Mouse (Mus musculus) heart, embryonic 10.5 days (tissue): ENCODE data around the gene Rhbdl3. TPM values are rescaled to one million over a fixed set of nuclear protein-coding genes. Genes with fewer than 3 reads are reported as not detected.
A peak's percentile ranks its signal among the peaks of the same experiment; 100 is the strongest.

ENCODE experiments used
- DNase-seq: peaks from one replicate; pipeline ENCODE4 v3.0.0-alpha.2; 2017; ENCODE audit warnings: low spot score
- H3K27ac ChIP-seq: fragments of 300-500 bp; sonication (generic); 2 replicates; pipeline ENCODE4 v1.5.1; 2016; ENCODE audit warnings: mild to moderate bottlenecking
- H3K27me3 ChIP-seq: fragments of 300-500 bp; sonication (generic); 2 replicates; pipeline ENCODE4 v1.6.1; 2016; ENCODE audit warnings: mild to moderate bottlenecking; ENCODE audit not compliant: poor library complexity, insufficient read depth, severe bottlenecking
- H3K36me3 ChIP-seq: fragments of 300-500 bp; sonication (generic); 2 replicates; pipeline ENCODE4 v1.6.1; 2016; ENCODE audit warnings: mild to moderate bottlenecking, moderate library complexity
- H3K4me1 ChIP-seq: fragments of 300-500 bp; sonication (generic); 2 replicates; pipeline ENCODE4 v1.6.1; 2016; ENCODE audit warnings: mild to moderate bottlenecking
- H3K4me3 ChIP-seq: fragments of 300-500 bp; sonication (generic); 2 replicates; pipeline ENCODE4 v1.5.1; 2016; ENCODE audit warnings: mild to moderate bottlenecking, moderate library complexity
- H3K9me3 ChIP-seq: fragments of 300-500 bp; sonication (generic); 2 replicates; pipeline ENCODE4 v1.6.1; 2016; ENCODE audit warnings: mild to moderate bottlenecking, moderate library complexity
- WGBS: fragments of 180-500 bp; shearing (Covaris S2); methylation state at CpG from one replicate; pipeline ENCODE4 v1.1.7; 2016; 5-methylcytosine and 5-hydroxymethylcytosine counted together
- polyA plus RNA-seq: library from polyadenylated mRNA; unstranded; fragments of >200 nt; fragmentation: Nextera tagmentation; extraction: Ambion mirVana; gene quantifications from 2 replicates; pipeline ENCODE4 v1.2.1, GENCODE M21; 2016

The Rhbdl3 gene
- polyA plus RNA-seq, 1 experiment from 2014 or later = 1.2 TPM

GRCm38 (mm10) chr11:80315743-80316639 lies 15.3 kb downstream of the Rhbdl3 start:
- no peak overlapping the region for H3K4me3 ChIP-seq
- H3K36me3 ChIP-seq = no peaks in the 10 kb centered on the region
- no peak overlapping the region for H3K27ac ChIP-seq
- peaks cover 26% of the 10 kb centered on the region for H3K27me3 ChIP-seq
- 63% methylated on average over 10 of the region's 10 CpGs for WGBS
- no peaks in the 10 kb centered on the region for H3K9me3 ChIP-seq
- DNase-seq = no peak
- 0 out of 2 replicates have a peak, but pooled peaks cover 2% of the 10 kb centered on the region for H3K4me1 ChIP-seq

GRCm38 (mm10) chr11:80323255-80323654 lies 22.5 kb downstream of the Rhbdl3 start:
- WGBS = 60% methylated on average over 13 of the region's 13 CpGs

GRCm38 (mm10) chr11:80324636-80325035 lies 23.9 kb downstream of the Rhbdl3 start:
- 0 out of 2 replicates have a peak, but pooled peaks cover 4% of the 10 kb centered on the region for H3K27me3 ChIP-seq
- DNase-seq = no peak
- 80% methylated on average over 6 of the region's 6 CpGs for WGBS
- H3K9me3 ChIP-seq = no peaks in the 10 kb centered on the region
- H3K4me3 ChIP-seq = no peak overlapping the region
- no peaks in the 10 kb centered on the region for H3K36me3 ChIP-seq
- H3K4me1 ChIP-seq = no peaks in the 10 kb centered on the region
- no peak overlapping the region for H3K27ac ChIP-seq

More at GRCm38 (mm10) chr11:80323255-80323654, 22.5 kb downstream of the Rhbdl3 start:
- H3K4me3 ChIP-seq = no peak overlapping the region
- H3K4me1 ChIP-seq = no peaks in the 10 kb centered on the region
- H3K27ac ChIP-seq = no peak overlapping the region
- no peaks in the 10 kb centered on the region for H3K9me3 ChIP-seq
- no peaks in the 10 kb centered on the region for H3K36me3 ChIP-seq
- no peak for DNase-seq
- H3K27me3 ChIP-seq = 0 out of 2 replicates have a peak, but pooled peaks cover 4% of the 10 kb centered on the region

- WGBS = 68% methylated on average over 12 of the region's 12 CpGs
- Histone ChIP-seq H3K4me1 (peaks cover 19% of the 10 kb centered on the region), H3K9me3 (no peaks in the 10 kb centered on the region), H3K36me3 (no peaks in the 10 kb centered on the region), H3K27me3 (0 out of 2 replicates have a peak, but pooled peaks cover 3% of the 10 kb centered on the region), H3K4me3 (no peak overlapping the region), H3K27ac (no peak overlapping the region)
- no peak for DNase-seq
These were observed 32.1 kb downstream of the Rhbdl3 start for GRCm38 (mm10) chr11:80332709-80333400.

GRCm38 (mm10) chr11:80335609-80336350 lies 35.1 kb downstream of the Rhbdl3 start:
- WGBS = 8% methylated on average over 7 of the region's 7 CpGs
- no peak overlapping the region for H3K4me3 ChIP-seq

GRCm38 (mm10) chr11:80336351-80336730 lies 35.6 kb downstream of the Rhbdl3 start:
- Histone ChIP-seq H3K27ac (no peak overlapping the region), H3K27me3 (0 out of 2 replicates have a peak, but pooled peaks cover 14% of the 10 kb centered on the region), H3K36me3 (no peaks in the 10 kb centered on the region), H3K4me1 (peaks cover 19% of the 10 kb centered on the region), H3K9me3 (no peaks in the 10 kb centered on the region), H3K4me3 (no peak overlapping the region)
- 19% methylated on average over 6 of the region's 6 CpGs for WGBS
- DNase-seq = no peak

More at GRCm38 (mm10) chr11:80335609-80336350, 35.1 kb downstream of the Rhbdl3 start:
- Histone ChIP-seq H3K27me3 (0 out of 2 replicates have a peak, but pooled peaks cover 14% of the 10 kb centered on the region), H3K27ac (no peak overlapping the region), H3K36me3 (no peaks in the 10 kb centered on the region), H3K9me3 (no peaks in the 10 kb centered on the region), H3K4me1 (peaks cover 19% of the 10 kb centered on the region)
- DNase-seq = no peak

GRCm38 (mm10) chr11:80342482-80342881 lies 41.8 kb downstream of the Rhbdl3 start:
- Histone ChIP-seq H3K9me3 (no peaks in the 10 kb centered on the region), H3K27ac (no peak overlapping the region), H3K4me3 (no peak overlapping the region), H3K27me3 (0 out of 2 replicates have a peak, but pooled peaks cover 17% of the 10 kb centered on the region), H3K36me3 (no peaks in the 10 kb centered on the region), H3K4me1 (no peaks in the 10 kb centered on the region)
- no peak for DNase-seq
- 15% methylated on average over 2 of the region's 2 CpGs for WGBS

GRCm38 (mm10) chr11:80351832-80352430 lies 51.2 kb downstream of the Rhbdl3 start:
- H3K27me3 ChIP-seq = peaks cover 6% of the 10 kb centered on the region; the same call in 1 of the 2 replicates
- H3K9me3 ChIP-seq = no peaks in the 10 kb centered on the region
- 68% methylated on average over 5 of the region's 5 CpGs for WGBS
- H3K36me3 ChIP-seq = no peaks in the 10 kb centered on the region
- peak; percentile 87 for DNase-seq
- no peaks in the 10 kb centered on the region for H3K4me1 ChIP-seq
- no peak overlapping the region for H3K4me3 ChIP-seq
- no peak overlapping the region for H3K27ac ChIP-seq

GRCm38 (mm10) chr11:80354832-80355231 lies 54.1 kb downstream of the Rhbdl3 start:
- no peak for DNase-seq
- 32% methylated on average over 4 of the region's 4 CpGs for WGBS
- Histone ChIP-seq H3K4me1 (no peaks in the 10 kb centered on the region), H3K4me3 (no peak overlapping the region), H3K27me3 (peaks cover 6% of the 10 kb centered on the region; the same call in 1 of the 2 replicates), H3K36me3 (peaks cover 5% of the 10 kb centered on the region; the same call in 1 of the 2 replicates), H3K27ac (no peak overlapping the region), H3K9me3 (no peaks in the 10 kb centered on the region)

GRCm38 (mm10) chr11:80368949-80369348 lies 68.2 kb downstream of the Rhbdl3 start:
- no peak overlapping the region for H3K27ac ChIP-seq
- no peaks in the 10 kb centered on the region for H3K27me3 ChIP-seq
- no peaks in the 10 kb centered on the region for H3K4me1 ChIP-seq
- 91% methylated on average over 1 of the region's 1 CpGs for WGBS
- no peak overlapping the region for H3K4me3 ChIP-seq
- peak; percentile 22 for DNase-seq
- peaks cover 72% of the 10 kb centered on the region for H3K36me3 ChIP-seq
- H3K9me3 ChIP-seq = no peaks in the 10 kb centered on the region

- H3K27ac ChIP-seq = no peak overlapping the region
- DNase-seq = peak; percentile 55
- H3K36me3 ChIP-seq = peaks cover 29% of the 10 kb centered on the region
- no peaks in the 10 kb centered on the region for H3K9me3 ChIP-seq
- peaks cover 6% of the 10 kb centered on the region; the same call in 1 of the 2 replicates for H3K4me1 ChIP-seq
- H3K27me3 ChIP-seq = no peaks in the 10 kb centered on the region
- H3K4me3 ChIP-seq = no peak overlapping the region
- WGBS = 68% methylated on average over 4 of the region's 4 CpGs
These were observed 75.9 kb downstream of the Rhbdl3 start for GRCm38 (mm10) chr11:80376651-80377050.
